Mouse (Mus musculus): Measurements from ENCODE around the gene Exoc4. TPM values are rescaled to one million over a fixed set of nuclear protein-coding genes. Genes with fewer than 3 reads are reported as not detected.
A peak's percentile ranks its signal among the peaks of the same experiment; 100 is the strongest.

Exoc4 gene
- 8.5 and 13.0 TPM in 2 replicates for polyA plus RNA-seq (2012; rRNA removed)

DNA sequence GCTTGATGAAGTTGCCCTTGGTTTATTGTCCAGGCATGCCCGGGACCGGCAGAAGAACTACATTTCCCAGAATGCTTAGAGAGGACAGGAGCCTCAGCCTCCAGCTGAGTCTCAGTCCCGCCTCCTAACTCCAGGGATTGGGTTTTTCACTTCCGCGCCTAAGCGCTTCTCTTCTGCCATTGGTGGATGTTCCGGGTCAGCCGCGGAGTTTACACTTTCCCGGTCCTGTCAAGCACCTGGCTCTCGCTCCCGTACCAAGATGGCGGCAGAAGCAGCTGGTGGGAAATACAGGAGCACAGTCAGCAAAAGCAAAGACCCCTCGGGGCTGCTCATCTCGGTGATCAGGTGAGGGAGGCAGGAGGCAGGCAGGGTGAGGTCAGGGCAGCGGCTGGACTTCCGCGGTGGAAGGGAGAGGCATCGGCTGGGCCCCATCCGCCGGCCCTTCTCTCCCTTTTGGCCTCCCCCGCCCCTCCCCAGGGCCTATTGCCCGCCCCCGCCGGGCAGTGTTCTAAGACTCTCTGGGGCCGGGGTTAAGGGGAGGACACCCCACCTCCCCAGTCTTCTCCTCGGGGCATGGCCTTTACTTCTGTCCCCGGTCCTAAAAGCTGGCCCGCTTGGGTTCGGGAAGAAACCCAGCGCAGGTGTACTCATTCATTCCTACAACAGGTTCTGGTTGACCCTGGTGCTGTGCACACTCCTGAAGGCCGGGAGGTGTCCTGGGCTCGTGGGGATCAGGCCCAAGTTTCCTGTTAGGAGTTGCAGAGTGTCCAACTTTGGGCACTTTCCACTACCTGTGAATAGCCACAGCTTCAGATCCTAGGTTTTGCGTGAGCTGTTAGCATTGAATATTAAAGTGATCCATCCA lies at the start of gene Exoc4:
TSS of gene Exoc4 (plus strand) at position 192 of the 865 bp plus-strand sequence.
- DNase-seq (ENCODE audit: low read depth) = peak; percentile 90

DNA sequence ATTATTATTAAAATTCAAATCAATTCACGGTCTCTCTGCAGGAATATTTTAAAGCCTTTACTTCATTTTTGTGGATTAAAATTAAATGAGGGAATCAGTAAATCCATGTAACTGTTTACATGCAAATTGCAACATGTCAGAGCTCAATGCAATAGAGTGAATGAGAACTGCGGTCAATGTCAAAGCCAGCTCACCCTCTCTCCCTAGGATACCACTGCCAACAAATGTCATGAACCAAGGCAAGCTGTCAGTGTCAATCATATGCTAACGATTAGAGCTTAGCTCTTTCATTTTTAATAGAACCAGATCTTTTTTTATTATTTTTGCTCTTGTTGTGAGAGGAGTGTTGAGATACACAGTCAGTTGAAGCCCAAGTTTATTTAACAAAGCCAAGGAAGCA lies 30.1 kb upstream of the Exoc4 start:
- DNase-seq (ENCODE audit: low read depth) = no peak

DNA sequence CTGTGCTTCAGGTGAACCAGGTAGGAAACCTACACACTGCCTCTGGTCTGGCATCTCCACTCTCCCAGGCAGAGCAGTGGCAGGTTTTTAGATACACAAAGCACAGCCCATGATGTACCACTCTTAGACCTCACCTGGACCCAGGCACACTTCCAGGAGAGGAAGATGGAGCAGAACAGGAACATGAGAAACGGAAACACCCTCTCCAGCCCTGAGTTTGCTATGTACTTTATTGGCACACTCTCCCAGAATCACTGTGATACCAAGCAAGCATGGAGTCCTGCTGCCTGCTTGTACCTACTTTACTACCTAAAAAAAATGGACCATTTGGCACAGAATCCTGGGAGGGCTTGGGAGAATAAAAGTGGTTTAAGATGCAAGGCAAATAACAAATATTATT lies 22.2 kb upstream of the Exoc4 start:
- DNase-seq (ENCODE audit: low read depth) = no peak

DNA sequence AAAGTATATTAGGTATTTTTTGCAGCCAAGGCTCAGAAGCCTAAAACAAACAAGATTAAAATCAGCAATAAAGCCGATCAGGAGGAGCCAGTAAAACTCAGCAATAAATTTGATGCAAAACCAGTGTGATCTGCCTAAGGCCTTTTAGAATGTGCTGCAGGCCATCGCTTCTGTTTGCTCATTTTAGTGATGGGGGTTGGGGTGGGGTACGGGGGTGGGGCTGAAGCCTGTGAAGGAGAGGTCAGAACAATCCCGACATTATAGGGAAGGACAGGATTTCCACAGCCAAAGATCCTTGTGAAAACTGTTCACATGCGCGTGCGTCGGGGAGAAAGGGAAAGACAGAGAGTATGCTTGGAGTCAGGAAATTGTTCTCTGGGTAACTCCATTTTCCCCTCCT lies 21.5 kb upstream of the Exoc4 start:
- DNase-seq (ENCODE audit: low read depth) = no peak

DNA sequence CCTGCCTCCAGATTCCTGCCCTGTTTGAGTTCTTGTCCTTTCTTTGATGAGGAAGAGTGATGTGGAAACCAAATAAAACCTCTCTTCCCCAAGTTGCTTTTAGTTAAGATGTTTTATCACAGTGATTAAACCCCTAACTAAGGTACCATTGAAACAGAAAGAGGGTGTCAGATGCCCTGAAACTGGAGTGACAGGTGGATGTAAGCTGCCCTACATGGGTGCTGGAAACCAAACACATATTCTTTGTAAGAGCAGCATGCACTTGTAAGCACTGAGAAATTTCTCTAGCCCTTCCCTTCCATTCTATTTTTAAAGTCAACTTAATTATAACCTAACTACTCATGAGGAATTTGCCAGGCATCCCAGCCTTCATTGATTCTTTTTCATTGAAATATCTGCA lies 7.6 kb upstream of the Exoc4 start:
- DNase-seq (ENCODE audit: low read depth) = no peak

DNA sequence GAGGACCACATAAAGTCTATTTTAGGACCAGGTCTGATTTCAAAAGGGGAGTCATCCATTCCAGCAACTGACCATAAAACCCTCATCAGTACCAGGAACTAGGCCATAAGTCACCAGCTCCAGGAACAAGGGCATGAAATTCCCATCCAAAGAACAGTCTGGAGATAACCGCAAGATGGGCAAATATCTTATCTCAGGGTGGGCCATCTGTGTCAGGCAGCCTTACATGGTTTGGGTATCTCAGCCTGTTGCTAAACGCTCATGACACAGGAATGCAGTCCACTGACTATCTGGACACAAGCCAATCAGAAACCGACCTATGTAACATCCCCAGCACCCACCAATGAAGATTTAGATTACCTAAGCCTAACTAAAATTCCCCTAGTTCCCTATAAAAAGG lies 4.3 kb upstream of the Exoc4 start:
- no peak for DNase-seq (ENCODE audit: low read depth)

DNA sequence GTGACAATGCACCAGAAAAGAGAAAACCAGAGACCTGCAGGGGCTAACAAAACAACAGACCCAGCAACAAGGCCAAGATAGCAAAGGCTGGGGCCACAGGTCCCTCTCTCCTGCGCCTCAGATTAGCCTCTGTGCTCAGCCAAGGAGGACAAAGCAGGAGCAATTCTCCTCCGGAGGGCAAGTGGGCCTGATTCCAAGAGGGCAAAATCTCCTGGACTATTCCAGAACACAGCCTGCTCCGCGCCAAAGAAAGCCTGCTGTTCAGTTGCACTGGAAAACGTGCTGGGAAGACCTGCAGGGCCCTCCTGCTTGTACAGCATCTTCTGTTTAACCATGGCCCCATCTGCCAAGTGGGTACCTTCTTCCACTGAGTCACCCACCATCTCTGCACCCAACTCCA lies 1.7 kb upstream of the Exoc4 start:
- no peak for DNase-seq (ENCODE audit: low read depth)

DNA sequence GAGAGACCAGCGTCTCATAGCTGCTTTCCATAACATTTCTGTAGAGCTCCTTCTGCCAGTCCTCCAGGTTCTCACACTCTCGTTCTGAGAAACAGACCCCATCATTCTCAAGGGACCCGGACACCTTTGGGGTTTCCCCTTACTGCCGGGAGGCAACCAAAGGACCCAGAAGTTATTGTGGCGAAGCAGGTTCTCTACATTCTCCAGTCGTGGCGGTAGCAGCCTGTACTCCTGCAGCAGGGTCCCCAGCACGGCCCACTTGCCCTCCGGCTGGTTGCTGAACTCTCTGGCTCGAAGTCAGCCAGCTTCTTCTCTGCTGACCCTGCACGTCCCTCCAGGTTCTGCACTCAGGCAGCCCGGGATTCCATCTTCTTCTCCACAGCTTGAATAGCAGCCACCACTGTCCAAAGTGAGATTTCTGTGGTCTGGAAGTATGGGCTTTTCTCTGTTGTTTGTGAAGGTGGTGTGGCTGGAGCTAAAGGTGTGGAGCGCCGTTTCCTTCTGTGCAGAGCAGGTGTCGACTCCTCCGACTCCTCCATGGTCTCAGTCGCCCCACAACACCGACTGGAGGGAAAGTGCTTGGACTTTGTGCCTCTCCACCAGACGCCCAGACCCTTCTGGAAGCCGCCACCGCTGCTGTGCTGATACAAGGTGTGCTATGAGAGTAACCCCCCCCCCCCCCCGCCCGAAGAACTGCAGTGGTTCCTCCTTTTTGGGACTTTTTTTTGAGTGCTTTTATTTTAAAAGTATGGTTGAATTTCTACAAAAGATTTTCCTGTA lies 1.1 kb upstream of the Exoc4 start:
- DNase-seq (ENCODE audit: low read depth) = no peak

DNA sequence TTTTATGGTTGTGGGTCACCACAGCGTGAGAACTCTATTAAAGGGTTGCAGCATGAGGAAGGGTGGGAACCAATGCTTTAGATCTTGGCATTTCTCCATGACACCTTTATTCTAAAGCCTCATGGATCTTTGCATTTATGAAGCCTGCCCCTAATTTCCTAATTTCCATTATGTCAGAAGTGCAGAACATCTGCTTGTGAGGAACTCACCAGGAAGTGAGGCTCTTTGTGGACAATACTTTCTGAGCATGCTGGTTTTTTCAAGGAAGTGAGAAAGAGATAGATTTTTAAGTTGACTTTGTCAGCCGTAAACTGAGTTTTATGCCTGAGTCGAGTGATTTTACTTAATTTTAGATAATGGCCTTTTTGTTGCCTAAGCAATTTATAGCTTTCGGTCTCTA lies 7.8 kb downstream of the Exoc4 start:
- no peak for DNase-seq (ENCODE audit: low read depth)

DNA sequence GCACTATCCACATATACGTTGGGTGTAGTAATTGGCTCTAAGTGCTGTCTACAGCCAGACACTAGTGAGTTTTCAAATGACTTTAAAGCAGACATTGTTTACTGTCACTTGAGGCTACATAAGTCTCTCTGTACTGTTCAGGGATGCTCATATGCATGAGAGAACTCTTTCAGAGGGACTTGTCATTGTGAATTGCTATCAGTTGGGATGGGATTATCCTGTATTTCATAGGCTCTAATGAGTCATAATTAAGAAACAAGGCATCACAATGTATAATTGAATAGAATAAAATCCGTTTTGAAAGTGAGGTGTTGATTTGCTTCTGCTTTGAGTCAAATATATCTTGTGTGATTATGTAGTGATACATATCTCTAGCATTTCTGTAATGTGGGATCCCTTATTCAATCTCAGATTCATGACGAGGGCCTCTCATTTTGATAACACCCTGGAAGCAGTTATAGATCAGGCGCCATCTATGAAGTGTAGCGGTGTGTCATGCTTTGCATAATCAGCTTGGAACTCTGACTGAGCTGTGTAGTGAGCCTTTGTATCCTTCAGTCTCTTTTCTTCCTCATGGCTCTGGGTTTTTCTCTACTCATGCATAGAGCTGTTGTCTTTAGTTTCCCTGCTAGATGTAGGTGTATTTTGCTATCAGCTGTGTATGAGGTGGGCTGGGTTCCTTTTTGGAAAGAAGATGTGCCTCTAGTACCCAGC lies 8.3 kb downstream of the Exoc4 start:
- no peak for DNase-seq (ENCODE audit: low read depth)

DNA sequence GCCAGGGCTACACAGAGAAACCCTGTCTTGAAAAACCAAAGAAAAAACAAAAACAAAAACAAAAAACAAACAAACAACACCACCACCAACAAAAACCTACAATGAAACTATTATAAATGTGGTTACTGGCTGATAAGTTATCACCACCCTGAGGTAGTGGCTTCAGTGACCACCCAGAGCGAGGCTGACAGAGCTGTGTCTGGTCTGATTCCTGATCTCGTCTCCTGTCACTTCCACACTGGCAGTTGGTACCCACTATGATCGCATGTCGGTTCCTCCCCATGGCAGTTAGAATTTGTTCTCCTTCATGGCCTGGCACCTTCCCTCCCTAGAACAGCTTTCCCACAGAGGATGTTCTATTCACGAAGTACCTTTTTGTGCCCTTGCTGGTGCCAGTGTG lies 11.0 kb downstream of the Exoc4 start:
- no peak for DNase-seq (ENCODE audit: low read depth)

DNA sequence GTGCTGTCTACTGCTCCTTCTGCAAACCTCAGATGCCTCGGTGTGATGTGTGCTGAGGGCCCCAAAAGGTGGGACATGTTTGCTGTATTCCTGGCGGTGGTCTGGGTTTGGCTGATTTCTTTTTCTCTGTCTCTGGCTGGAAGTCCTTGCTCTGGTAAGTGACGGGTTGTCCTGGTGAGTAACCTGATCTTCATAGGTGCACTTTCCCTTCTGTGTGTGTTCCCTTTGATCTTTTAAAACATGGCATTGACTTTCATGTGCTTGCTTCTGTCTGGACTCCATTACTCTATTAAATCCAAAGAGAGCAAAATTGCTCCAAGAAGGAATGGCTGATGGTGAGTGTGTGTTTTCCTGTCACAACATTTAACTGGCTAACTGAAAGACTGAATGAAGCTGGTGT lies 12.7 kb downstream of the Exoc4 start:
- DNase-seq (ENCODE audit: low read depth) = no peak

DNA sequence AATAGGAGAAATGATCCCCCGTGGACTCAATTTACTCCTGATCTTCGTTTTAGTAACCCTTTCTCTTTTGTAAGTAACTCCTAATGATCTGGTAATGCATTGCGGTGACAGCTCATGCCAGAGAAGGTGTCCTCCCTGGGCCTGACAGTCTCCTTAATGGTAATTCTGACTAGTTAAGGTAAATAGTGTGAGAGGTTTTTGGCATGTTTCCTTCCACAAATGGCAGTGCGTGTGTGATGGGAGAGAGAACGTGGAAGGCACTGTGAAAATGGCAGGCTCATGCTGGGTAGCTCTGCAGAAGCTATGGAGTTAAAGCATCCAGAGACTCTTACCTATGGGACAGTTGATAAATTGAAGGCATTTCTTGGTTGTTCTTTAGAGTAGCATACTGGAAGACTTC lies 15.1 kb downstream of the Exoc4 start:
- no peak for DNase-seq (ENCODE audit: low read depth)

DNA sequence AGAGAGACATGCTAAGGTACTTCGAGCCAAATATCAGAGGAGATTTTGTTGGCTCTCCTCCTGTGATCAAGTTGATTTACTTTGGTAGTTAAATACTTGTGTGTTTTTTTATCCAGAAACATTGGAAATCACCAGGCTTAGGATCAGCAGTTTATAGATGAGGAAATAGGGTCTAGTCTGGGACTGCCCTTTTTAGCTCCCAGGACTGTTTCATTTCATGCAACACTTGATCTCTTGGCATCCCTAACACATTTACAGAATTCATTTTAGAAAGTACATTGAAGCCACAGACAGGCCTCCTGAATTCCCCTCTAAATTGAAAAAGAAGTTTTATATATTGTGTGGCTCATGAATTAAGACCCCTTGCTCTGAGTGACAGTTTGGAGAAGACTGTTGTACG lies 15.5 kb downstream of the Exoc4 start:
- DNase-seq (ENCODE audit: low read depth) = no peak

DNA sequence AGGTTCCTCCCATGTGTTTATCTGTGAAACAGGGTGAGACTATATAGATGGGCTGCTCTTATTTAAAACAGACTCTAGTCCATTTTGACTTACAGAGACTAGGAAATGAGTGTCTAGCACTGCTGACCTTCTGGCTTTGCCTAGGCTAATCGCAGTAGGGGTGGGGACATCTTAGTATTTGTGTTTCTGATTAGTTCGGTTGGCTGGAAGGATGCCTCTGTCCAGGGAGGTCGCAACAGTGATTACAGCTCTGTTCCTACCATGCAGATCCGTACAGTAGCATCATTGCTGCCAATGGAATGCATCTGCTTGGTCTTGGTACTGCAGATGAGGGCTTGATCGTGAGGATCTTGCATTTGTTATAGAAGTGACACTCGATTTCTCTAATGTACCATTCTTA lies 18.7 kb downstream of the Exoc4 start:
- no peak for DNase-seq (ENCODE audit: low read depth)

DNA sequence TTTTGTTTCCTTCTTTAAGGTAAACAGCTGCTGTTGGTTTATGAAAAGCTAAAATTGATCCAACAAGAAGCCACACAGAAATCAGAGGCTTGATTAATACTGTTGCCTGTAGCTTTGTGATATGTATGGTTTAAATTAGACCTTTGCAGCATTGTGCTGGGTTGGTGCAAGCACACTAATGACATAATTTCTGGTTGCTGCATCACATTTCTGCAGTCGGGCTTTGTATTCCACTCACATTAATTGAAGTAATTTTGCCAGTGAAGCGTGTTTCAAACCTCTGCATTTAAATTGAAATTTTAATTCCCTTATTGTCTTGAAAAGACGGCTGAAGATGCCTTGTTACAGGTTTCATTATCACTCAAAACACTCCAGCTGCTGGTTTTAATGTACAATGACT lies 34.6 kb downstream of the Exoc4 start:
- DNase-seq (ENCODE audit: low read depth) = no peak

DNA sequence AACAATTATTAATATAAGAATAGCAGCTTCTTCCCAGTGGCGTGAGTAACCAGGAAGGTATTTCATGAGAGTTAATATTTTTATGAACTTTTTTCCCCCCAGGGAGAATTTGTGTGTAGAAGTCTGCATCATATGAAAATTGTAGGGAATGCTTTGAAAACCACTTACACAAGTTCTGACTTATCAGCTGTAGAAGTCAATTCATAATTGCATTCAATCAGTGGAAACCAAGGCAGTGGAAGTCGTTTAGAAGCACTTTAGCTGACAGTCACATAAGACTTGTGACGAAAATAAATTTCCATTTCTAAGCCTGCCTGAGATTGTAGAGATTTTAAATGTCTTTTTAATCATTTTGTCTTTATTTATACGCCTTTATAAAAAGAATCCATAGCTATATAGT lies 35.1 kb downstream of the Exoc4 start:
- DNase-seq (ENCODE audit: low read depth) = no peak

DNA sequence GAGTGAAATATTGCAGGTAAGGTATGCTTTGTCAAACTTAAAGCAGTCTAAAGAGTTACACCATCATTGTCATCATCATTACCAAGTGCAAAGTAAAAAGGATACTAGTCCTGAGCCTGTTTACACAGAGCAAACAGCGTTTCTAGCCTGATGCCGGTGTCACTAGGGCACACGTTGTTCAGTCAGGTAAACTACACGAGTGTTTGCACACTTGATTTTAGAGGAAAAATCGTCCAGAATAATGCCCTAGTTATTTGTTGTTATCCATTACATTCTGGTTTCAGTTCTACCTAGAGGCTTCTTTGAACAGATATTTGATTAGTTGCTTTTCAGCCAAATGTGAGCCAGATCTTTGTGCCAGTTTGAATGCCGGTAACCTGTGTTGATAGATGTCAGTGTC lies 37.5 kb downstream of the Exoc4 start:
- DNase-seq (ENCODE audit: low read depth) = no peak

DNA sequence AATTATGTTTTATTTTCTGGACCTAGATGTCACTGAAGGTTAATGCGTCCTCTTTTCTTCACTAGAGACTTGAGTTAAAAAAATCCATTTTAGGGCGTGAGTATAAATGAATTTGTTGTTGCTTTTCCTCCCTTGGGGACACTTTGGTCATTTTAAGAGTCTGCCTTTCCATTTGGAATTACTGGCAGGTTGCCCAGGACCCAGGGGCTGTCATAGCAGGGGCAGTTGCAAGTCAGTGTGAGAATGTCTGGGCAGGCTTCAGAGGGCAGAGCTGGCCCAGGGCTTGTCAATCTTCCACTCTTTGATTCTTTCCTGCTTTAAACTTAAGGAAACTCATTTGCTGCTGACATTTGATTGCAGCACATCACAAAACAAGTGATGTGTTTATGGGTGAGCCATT lies 45.7 kb downstream of the Exoc4 start:
- DNase-seq (ENCODE audit: low read depth) = no peak

DNA sequence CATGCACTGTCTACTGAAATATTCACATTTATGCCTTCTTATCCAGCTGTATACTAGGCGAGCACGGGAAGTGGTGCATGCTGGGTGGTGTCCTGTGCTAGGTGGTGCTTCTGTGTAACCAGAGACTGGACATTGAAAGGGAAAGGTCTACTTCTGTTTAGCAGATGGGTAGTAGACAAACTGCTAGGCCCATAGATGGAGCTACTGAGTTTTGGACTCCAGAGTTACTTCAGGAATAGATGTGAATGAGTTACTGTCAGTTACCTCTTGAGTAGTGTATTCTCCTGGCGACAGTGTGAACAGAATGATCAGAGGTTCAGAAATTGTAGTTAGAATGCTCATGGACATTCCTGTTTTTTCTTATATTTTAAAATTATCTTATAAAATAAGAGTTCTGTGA lies 48.7 kb downstream of the Exoc4 start:
- no peak for DNase-seq (ENCODE audit: low read depth)

DNA sequence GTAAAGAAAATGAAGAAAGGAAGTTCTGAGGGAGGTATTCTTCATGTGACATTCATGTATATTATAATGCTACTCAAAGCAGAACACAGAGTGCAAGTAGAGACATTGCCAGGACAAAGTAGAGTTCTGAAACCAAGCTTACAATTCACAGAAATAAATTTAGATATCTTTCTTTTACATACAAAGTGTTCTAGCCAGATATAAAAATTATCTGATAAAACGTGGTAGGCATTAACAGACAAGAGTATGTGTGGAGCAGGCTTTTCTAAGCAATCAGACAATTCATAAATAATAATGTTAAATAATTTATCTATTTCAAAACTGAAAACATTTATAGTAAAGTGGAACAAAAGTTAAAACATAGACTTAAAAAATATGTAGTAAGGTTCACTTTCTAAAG lies 49.9 kb downstream of the Exoc4 start:
- DNase-seq (ENCODE audit: low read depth) = no peak

DNA sequence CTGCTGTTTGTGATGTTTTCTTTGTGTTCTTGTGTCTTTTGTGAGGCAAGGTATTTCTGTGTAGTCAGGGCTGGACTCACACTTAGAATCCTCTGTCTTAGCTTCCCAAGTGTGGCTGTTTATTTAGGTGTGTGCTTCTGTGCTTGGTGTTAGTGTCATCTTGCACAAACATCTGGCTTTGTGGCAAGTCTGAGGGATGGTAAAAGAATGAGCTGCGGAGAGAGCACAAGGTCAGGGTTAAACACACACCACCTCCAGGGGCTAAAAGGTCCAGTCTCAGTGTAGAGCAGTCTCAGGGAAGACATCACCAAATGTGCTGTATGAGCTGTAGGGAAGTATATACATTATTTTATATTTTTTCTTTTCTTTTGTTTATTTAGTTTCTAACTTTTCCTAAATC lies 57.1 kb downstream of the Exoc4 start:
- no peak for DNase-seq (ENCODE audit: low read depth)

DNA sequence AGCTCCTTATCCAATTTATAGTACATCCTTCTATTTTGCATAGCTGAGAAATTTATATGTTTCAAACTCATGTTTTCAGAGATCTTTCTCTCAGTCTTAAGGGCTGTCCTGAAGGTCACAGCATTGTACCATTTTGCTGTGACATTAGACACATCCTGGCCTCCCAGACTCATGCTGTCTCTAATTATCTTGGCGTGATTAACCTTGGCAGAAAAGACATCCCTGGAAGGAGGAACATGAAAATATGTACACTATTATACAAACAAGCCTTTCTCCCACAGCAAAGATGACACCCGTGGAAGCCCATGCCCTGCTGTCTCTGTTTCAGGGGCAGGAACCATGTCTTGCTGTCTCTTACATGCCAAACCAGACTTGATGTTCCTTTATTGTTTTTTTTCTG lies 59.8 kb downstream of the Exoc4 start:
- no peak for DNase-seq (ENCODE audit: low read depth)

Measured in gonadal fat pad, adult 2 months (tissue).